Mouse (Mus musculus) hematopoietic stem cell, adult 5-6 weeks (primary cell): Measurements from ENCODE around the gene Bst1. TPM values are rescaled to one million over a fixed set of nuclear protein-coding genes. Genes with fewer than 3 reads are reported as not detected.

ENCODE experiments used
- ATAC-seq, 2 experiments: fragments of 125-278 bp in 1 of 2; replicated peaks in 1 of 2; 2 replicates each; pipeline ENCODE4 v1.8.0; 2016 to 2017; ENCODE audit warnings: inconsistent platforms in 2 of 2, mild to moderate bottlenecking in 2 of 2, moderate number of reproducible peaks in 2 of 2, low read depth in 1 of 2, moderate TSS enrichment in 1 of 2; ENCODE audit not compliant: low FRiP score in 2 of 2, poor library complexity in 2 of 2, severe bottlenecking in 2 of 2, insufficient read depth in 1 of 2, low TSS enrichment in 1 of 2
- total RNA-seq: library from RNA; stranded (forward); fragments of 172-1452, 232-1000 nt; gene quantifications from 2 replicates; pipeline ENCODE4 v1.2.3, GENCODE M21; 2017

The Bst1 gene
- total RNA-seq, 1 experiment from 2014 or later, result 4.1 TPM

- no peak; a peak in 1 of 4 replicates for ATAC-seq
Measured at GRCm38 (mm10) chr5:43872652-43873051, 54.0 kb downstream of the Bst1 start.

- ATAC-seq, result peak; percentile 56 to 62
Measured at GRCm38 (mm10) chr5:43882034-43882433, 63.3 kb downstream of the Bst1 start.

- ATAC-seq, result peak; percentile 58 to 71; a peak in 3 of 4 replicates
Measured at GRCm38 (mm10) chr5:43885060-43885820, 66.6 kb downstream of the Bst1 start.

- ATAC-seq, result peak; percentile 72 to 81
Measured at GRCm38 (mm10) chr5:43892386-43892785, 73.7 kb downstream of the Bst1 start.

Other genes starting within 250 kb of the Bst1 start
- 5.3 TPM in 2 replicates for gene Cc2d2a, start 156.5 kb upstream of the Bst1 start, total RNA-seq
- gene Fbxl5, start 2.8 kb downstream of the Bst1 start, total RNA-seq, result 77.0 and 97.2 TPM in 2 replicates
- gene Cd38, start 49.7 kb downstream of the Bst1 start, total RNA-seq, result 1.2 and 1.3 TPM in 2 replicates
- gene Gm7879, start 94.3 kb downstream of the Bst1 start, total RNA-seq, result 0.89 and 3.2 TPM in 2 replicates
- gene Fgfbp1, start 162.9 kb downstream of the Bst1 start, total RNA-seq, result not detected in 2 replicates